Mouse (Mus musculus) olfactory bulb, adult 2 months (tissue): ENCODE measurements around the gene Ppt2. TPM values are rescaled to one million over a fixed set of nuclear protein-coding genes. Genes with fewer than 3 reads are reported as not detected.

ENCODE experiments used
- H3K27ac ChIP-seq: fragments of 200-500 bp; 2 replicates; pipeline ENCODE4 v1.5.1; 2012; ENCODE audit warnings: low read depth, low read length; ENCODE audit not compliant: insufficient read depth
- H3K4me1 ChIP-seq: fragments of 200-500 bp; 2 replicates; pipeline ENCODE4 v1.6.1; 2012; ENCODE audit warnings: low read length; ENCODE audit not compliant: control insufficient read depth, insufficient read depth
- H3K4me3 ChIP-seq: fragments of 200-500 bp; 2 replicates; pipeline ENCODE4 v1.5.1; 2012; ENCODE audit warnings: mild to moderate bottlenecking, low read depth, low read length, moderate library complexity; ENCODE audit not compliant: insufficient read depth
- CTCF ChIP-seq: fragments of 200-500 bp; IDR thresholded peaks from 2 replicates; pipeline ENCODE4 v1.5.1; 2012; ENCODE audit warnings: low read depth, mild to moderate bottlenecking, low read length, moderate library complexity; ENCODE audit not compliant: insufficient read depth
- POLR2A ChIP-seq: fragments of 200-500 bp; IDR thresholded peaks from 2 replicates; pipeline ENCODE4 v1.6.1; 2012; ENCODE audit warnings: mild to moderate bottlenecking, low read depth, low read length, moderate library complexity; ENCODE audit not compliant: insufficient read depth
- WGBS: fragments of 180-500 bp; shearing (Covaris S2); methylation state at CpG from one replicate; pipeline ENCODE4 v1.1.7; 2018; 5-methylcytosine and 5-hydroxymethylcytosine counted together
- polyA plus RNA-seq: library from polyadenylated mRNA; stranded (reverse); fragments of >200 nt; gene quantifications from 2 replicates; pipeline ENCODE4 v1.2.4, GENCODE M21; 2012; ENCODE audit warnings: low replicate concordance; ENCODE audit not compliant: missing spikeins, insufficient read depth, insufficient read length

Gene Ppt2
- polyA plus RNA-seq, 1 experiment = not detected

- TF ChIP-seq CTCF (peak; percentile 46; the same call in 1 of the 2 replicates), POLR2A (no peak)
- peaks cover 27% of the 10 kb centered on the region for H3K4me1 ChIP-seq
- 37% methylated on average over 19 of the region's 19 CpGs for WGBS
- H3K4me3 ChIP-seq = no peak overlapping the region
- no peak overlapping the region for H3K27ac ChIP-seq
Observed at GRCm38 (mm10) chr17:34651507-34652221, 23.4 kb upstream of the Ppt2 start.

DNA sequence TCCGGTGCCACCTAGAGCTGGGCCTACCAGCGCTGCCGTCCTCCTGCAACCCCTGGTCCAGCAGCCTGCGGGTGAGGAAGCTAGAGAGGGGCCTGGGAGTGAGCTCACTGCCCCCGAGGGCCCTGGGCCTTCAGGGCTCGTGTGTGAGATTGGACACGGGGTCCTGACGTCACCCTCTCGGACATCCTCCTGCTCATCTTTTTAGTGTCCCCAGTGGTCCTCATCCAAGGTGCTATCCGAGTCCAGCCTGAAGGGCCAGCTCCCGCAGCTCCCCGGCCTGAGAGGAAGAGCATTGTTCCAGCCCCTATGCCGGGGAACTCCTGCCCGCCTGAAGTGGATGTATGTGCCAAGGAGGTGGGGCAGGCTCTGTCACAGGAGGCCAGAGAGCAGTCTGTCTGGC lies 22.5 kb upstream of the Ppt2 start:
- Histone ChIP-seq H3K27ac (no peak overlapping the region), H3K4me3 (no peak overlapping the region), H3K4me1 (peaks cover 26% of the 10 kb centered on the region)
- 88% methylated on average over 14 of the region's 14 CpGs for WGBS
- TF ChIP-seq POLR2A (no peak), CTCF (no peak)

GRCm38 (mm10) chr17:34649106-34649864 lies 21.0 kb upstream of the Ppt2 start:
- Histone ChIP-seq H3K4me1 (peaks cover 25% of the 10 kb centered on the region), H3K4me3 (no peak overlapping the region), H3K27ac (no peak overlapping the region)
- 84% methylated on average over 18 of the region's 18 CpGs for WGBS
- no peak for TF ChIP-seq POLR2A
- TF ChIP-seq CTCF = no peak

DNA sequence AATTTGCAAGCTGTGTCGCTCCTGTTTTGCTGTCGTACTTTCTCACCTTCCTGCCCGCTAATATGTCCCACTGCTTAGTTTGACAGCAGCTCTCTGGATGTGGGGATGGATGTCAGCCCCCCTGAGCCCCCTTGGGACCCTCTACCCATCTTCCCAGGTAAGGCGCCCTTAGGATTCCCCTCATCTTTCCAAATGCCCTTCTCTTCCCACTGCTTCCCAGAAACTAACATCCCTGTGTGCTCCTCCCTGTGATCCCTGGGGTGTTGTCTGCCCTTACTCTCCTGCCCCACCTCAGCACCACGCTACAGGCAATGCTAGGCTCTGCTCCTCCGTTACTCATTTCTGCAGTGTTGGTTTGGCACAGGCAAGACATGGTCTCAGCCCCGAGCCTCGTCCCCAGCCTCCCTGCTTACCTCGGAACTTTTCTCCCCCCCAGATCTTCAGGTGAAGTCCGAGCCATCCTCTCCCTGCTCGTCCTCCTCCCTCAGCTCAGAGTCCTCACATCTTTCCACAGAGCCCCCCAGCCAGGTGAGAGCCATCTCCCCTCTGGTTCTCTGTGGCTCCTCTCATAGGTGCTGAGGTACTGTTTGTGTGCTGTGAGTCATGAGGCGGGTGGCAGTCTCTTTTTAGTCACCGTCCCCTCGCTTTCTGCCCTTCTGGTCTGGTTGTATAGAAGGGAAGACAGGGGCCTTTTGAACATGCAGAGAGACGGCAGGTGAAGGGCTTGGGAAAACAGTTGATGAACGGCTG lies 20.0 kb upstream of the Ppt2 start:
- H3K4me3 ChIP-seq = no peak overlapping the region
- peaks cover 25% of the 10 kb centered on the region for H3K4me1 ChIP-seq
- no peak for TF ChIP-seq CTCF
- WGBS = 84% methylated on average over 16 of the region's 16 CpGs
- no peak overlapping the region for H3K27ac ChIP-seq

DNA sequence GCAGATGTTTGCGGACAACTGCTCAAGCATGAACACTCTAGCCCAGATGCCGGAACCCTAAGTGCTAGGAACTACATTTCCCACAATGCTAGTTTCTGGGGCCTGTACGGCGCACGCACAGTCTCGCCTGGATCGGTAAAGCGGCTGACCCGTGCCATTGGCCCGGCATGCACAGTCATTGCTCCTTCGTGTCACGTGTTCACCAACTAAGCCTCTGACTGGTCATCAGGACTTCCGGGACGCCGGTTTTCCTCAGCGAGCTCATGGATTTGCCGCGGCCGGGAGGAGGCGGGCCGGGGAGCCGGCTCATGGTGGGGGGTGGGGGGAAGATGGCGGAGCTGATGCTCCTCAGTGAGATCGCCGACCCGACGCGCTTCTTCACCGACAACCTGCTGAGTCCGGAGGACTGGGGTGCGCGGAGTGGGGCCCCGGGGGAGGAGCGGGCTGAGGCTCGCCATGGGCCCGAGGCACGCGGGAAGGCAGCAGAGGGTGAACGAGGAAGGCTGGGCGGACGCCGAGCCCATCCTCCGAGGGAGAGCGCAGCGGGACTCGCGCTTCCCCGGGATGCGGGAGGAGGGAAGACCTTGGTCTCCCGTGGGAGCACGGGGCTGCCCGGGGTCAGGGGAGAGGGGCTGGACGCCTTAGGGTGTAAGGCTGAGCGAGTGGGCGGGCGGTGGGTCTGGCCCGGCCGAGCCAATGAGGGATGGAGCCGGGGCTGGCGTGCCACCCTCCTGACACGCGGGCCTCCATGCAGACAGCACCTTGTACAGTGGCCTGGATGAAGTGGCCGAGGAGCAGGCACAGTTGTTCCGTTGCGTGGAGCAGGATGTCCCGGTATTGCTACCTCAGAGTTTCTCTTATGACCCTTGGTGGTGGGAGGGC lies 18.8 kb upstream of the Ppt2 start, which contains the start of gene Atf6b:
TSS of gene Atf6b (plus strand) at position 241 of the 882 bp plus-strand sequence.
- Histone ChIP-seq H3K27ac (peak within 1 kb of the TSS; percentile 11; the same call in 1 of the 2 replicates), H3K4me3 (peak within 1 kb of the TSS; percentile 64), H3K4me1 (peaks cover 25% of the 10 kb centered on the region)
- under 1% methylated on average over 66 of the region's 66 CpGs for WGBS
- TF ChIP-seq CTCF (no peak), POLR2A (peak; percentile 63)

GRCm38 (mm10) chr17:34645831-34646511 lies 17.7 kb upstream of the Ppt2 start:
- Histone ChIP-seq H3K27ac (no peak overlapping the region), H3K4me3 (no peak overlapping the region), H3K4me1 (peaks cover 31% of the 10 kb centered on the region)
- TF ChIP-seq CTCF (no peak), POLR2A (no peak)
- WGBS = 71% methylated on average over 30 of the region's 30 CpGs

DNA sequence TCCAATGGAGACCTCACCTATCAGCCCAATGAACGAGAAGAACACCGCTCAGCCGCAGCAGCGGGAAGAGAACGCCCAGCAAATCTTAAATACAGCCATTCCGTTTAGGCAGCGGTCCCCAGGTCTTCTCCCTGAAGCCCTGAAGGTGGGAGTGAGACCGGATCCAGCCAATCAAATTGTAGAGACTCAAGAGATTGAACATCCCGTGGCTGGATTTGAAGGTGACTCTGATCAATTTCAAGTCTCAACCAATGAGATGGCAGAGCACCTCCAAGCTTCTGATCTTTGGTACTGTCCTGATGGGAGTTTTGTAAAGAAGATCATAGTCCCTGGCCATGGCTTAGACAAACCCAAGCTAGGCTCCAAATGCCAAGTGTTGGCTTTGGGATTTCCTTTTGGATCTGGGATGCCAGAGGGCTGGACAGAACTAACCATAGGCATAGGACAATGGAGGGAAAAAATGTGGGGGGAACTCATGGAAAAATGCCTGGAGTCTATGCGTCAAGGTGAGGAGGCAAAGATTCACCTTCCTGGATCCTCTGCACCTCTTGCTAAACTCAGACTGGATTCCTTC lies 17.0 kb upstream of the Ppt2 start:
- H3K4me1 ChIP-seq = peaks cover 32% of the 10 kb centered on the region
- peak overlapping the region; percentile 39 for H3K4me3 ChIP-seq
- no peak overlapping the region for H3K27ac ChIP-seq
- TF ChIP-seq CTCF (no peak), POLR2A (no peak)
- 42% methylated on average over 10 of the region's 10 CpGs for WGBS

- Histone ChIP-seq H3K4me1 (peaks cover 32% of the 10 kb centered on the region), H3K4me3 (peak within 1 kb of the TSS; percentile 55), H3K27ac (peak within 1 kb of the TSS; percentile 70; the same call in 1 of the 2 replicates)
- TF ChIP-seq CTCF (no peak), POLR2A (0 out of 2 replicates have a peak, but pooled peaks have one; percentile 34)
- under 1% methylated on average over 16 of the region's 16 CpGs for WGBS
Observed at GRCm38 (mm10) chr17:34644608-34645007, 16.3 kb upstream of the Ppt2 start, which contains the start of gene Fkbpl. Gene Fkbpl (plus strand): TSS chr17:34644764.
